Mouse (Mus musculus): ENCODE measurements at regions not wholly inside any gene's neighbourhood (a gene's known extent, or its start where the extent isn't known, plus 50 kb on each side); places are given as distances from the start of the nearest gene placed in this dataset.
A peak's percentile ranks its signal among the peaks of the same experiment; 100 is the strongest.

GRCm38 (mm10) chr3:144137483-144137882, 67.5 kb downstream of the Lmo4 start:
- DNase-seq, result no peak

- no peak for DNase-seq
Observed at GRCm38 (mm10) chr3:144136432-144136831, 68.6 kb downstream of the Lmo4 start.

- no peak for DNase-seq
Observed at GRCm38 (mm10) chr3:144135646-144136045, 69.4 kb downstream of the Lmo4 start.

GRCm38 (mm10) chr3:144128042-144128441, 77.0 kb downstream of the Lmo4 start:
- DNase-seq, result no peak

GRCm38 (mm10) chr3:144124353-144124752, 80.7 kb downstream of the Lmo4 start:
- peak; percentile 20 for DNase-seq

GRCm38 (mm10) chr3:144123361-144124072, 81.5 kb downstream of the Lmo4 start:
- no peak for DNase-seq

GRCm38 (mm10) chr3:144119076-144119475, 85.9 kb downstream of the Lmo4 start:
- no peak for DNase-seq

GRCm38 (mm10) chr3:144113672-144114645, 91.1 kb downstream of the Lmo4 start:
- no peak for DNase-seq

GRCm38 (mm10) chr3:144110331-144111080, 94.5 kb downstream of the Lmo4 start:
- DNase-seq, result no peak

GRCm38 (mm10) chr3:144109769-144110168, 95.3 kb downstream of the Lmo4 start:
- DNase-seq, result no peak

- DNase-seq, result no peak
Observed at GRCm38 (mm10) chr3:144108310-144108709, 96.7 kb downstream of the Lmo4 start.

GRCm38 (mm10) chr3:144107664-144108063, 97.4 kb downstream of the Lmo4 start:
- DNase-seq, result peak; percentile 89

- no peak for DNase-seq
Observed at GRCm38 (mm10) chr3:144104366-144104765, 100.7 kb downstream of the Lmo4 start.

GRCm38 (mm10) chr3:144099444-144099843, 105.6 kb downstream of the Lmo4 start:
- no peak for DNase-seq

- DNase-seq, result no peak
Observed at GRCm38 (mm10) chr3:144098762-144099161, 106.3 kb downstream of the Lmo4 start.

- DNase-seq, result no peak
Observed at GRCm38 (mm10) chr3:144091231-144091630, 113.8 kb downstream of the Lmo4 start.

GRCm38 (mm10) chr3:144089790-144090256, 115.2 kb downstream of the Lmo4 start:
- DNase-seq, result no peak

GRCm38 (mm10) chr3:144088261-144088884, 116.6 kb downstream of the Lmo4 start:
- DNase-seq, result no peak

- DNase-seq, result no peak
Observed at GRCm38 (mm10) chr3:144087771-144088170, 117.2 kb downstream of the Lmo4 start.

GRCm38 (mm10) chr3:144086176-144086575, 118.8 kb downstream of the Lmo4 start:
- DNase-seq, result no peak

- DNase-seq, result no peak
Observed at GRCm38 (mm10) chr3:144079960-144080359, 125.1 kb downstream of the Lmo4 start.

- no peak for DNase-seq
Observed at GRCm38 (mm10) chr3:144078198-144078935, 126.7 kb downstream of the Lmo4 start.

Data from layer of hippocampus, adult 9-11 months (tissue).